Mouse (Mus musculus): ENCODE data around the gene Aebp1. TPM values are rescaled to one million over a fixed set of nuclear protein-coding genes. Genes with fewer than 3 reads are reported as not detected.
A peak's percentile ranks its signal among the peaks of the same experiment; 100 is the strongest.

The Aebp1 gene
- polyA plus RNA-seq, 1 experiment from 2014 or later: 20.4 TPM

- DNase-seq (ENCODE audit: low spot score) (no peak), ATAC-seq (replicated peaks; ENCODE audit: low FRiP score) (no peak)
- Histone ChIP-seq H3K9ac (ENCODE audit: low read length) (no peak overlapping the region), H3K4me2 (ENCODE audit: low read depth, low read length, severe bottlenecking) (no peak overlapping the region), H3K27me3 (ENCODE audit: control insufficient read depth, insufficient read depth, low read length) (peaks cover 28% of the 10 kb centered on the region), H3K4me1 (replicated peaks; ENCODE audit: control insufficient read depth, insufficient read depth, low read length) (peaks cover 7% of the 10 kb centered on the region), H3K27ac (ENCODE audit: low read depth, low read length) (no peak overlapping the region), H3K36me3 (ENCODE audit: control insufficient read depth, insufficient read depth, low read length) (no peaks in the 10 kb centered on the region), H3K4me3 (ENCODE audit: low read depth, low read length) (no peak overlapping the region), H3K9me3 (ENCODE audit: control insufficient read depth, low read length) (no peaks in the 10 kb centered on the region)
- WGBS: 82% methylated on average over 13 of the region's 13 CpGs
Measured at GRCm38 (mm10) chr11:5859883-5860550, 1.7 kb upstream of the Aebp1 start.

GRCm38 (mm10) chr11:5860639-5861038, 1.1 kb upstream of the Aebp1 start:
- H3K27me3 ChIP-seq (ENCODE audit: control insufficient read depth, insufficient read depth, low read length): peaks cover 28% of the 10 kb centered on the region
- H3K4me1 ChIP-seq (replicated peaks; ENCODE audit: control insufficient read depth, insufficient read depth, low read length): peaks cover 7% of the 10 kb centered on the region
- no peak for DNase-seq (ENCODE audit: low spot score)

GRCm38 (mm10) chr11:5862394-5863105, 803 bp downstream of the Aebp1 start:
- WGBS: 39% methylated on average over 15 of the region's 15 CpGs
- no peak for DNase-seq (ENCODE audit: low spot score)

More at GRCm38 (mm10) chr11:5860639-5861038, 1.1 kb upstream of the Aebp1 start:
- 58% methylated on average over 6 of the region's 6 CpGs for WGBS
- H3K9ac ChIP-seq (ENCODE audit: low read length): no peak overlapping the region
- H3K4me2 ChIP-seq (ENCODE audit: low read depth, low read length, severe bottlenecking): no peak overlapping the region
- ATAC-seq (replicated peaks; ENCODE audit: low FRiP score): no peak
- no peaks in the 10 kb centered on the region for H3K36me3 ChIP-seq (ENCODE audit: control insufficient read depth, insufficient read depth, low read length)
- no peak overlapping the region for H3K4me3 ChIP-seq (ENCODE audit: low read depth, low read length)
- no peaks in the 10 kb centered on the region for H3K9me3 ChIP-seq (ENCODE audit: control insufficient read depth, low read length)
- H3K27ac ChIP-seq (ENCODE audit: low read depth, low read length): no peak overlapping the region

GRCm38 (mm10) chr11:5867196-5867595, 5.4 kb downstream of the Aebp1 start:
- no peak overlapping the region for H3K27ac ChIP-seq (ENCODE audit: low read depth, low read length)
- H3K4me1 ChIP-seq (replicated peaks; ENCODE audit: control insufficient read depth, insufficient read depth, low read length): peaks cover under 1% of the 10 kb centered on the region
- no peak for DNase-seq (ENCODE audit: low spot score)
- peaks cover 2% of the 10 kb centered on the region for H3K36me3 ChIP-seq (ENCODE audit: control insufficient read depth, insufficient read depth, low read length)
- no peak overlapping the region for H3K4me2 ChIP-seq (ENCODE audit: low read depth, low read length, severe bottlenecking)
- no peak for ATAC-seq (replicated peaks; ENCODE audit: low FRiP score)
- H3K9me3 ChIP-seq (ENCODE audit: control insufficient read depth, low read length): no peaks in the 10 kb centered on the region
- H3K27me3 ChIP-seq (ENCODE audit: control insufficient read depth, insufficient read depth, low read length): peaks cover 8% of the 10 kb centered on the region
- H3K4me3 ChIP-seq (ENCODE audit: low read depth, low read length): no peak overlapping the region
- whole genome bisulfite sequencing: 95% methylated on average over 2 of the region's 2 CpGs
- no peak overlapping the region for H3K9ac ChIP-seq (ENCODE audit: low read length)

More at GRCm38 (mm10) chr11:5862394-5863105, 803 bp downstream of the Aebp1 start:
- Histone ChIP-seq H3K27ac (ENCODE audit: low read depth, low read length) (no peak overlapping the region), H3K9ac (ENCODE audit: low read length) (no peak overlapping the region), H3K36me3 (ENCODE audit: control insufficient read depth, insufficient read depth, low read length) (no peaks in the 10 kb centered on the region), H3K27me3 (ENCODE audit: control insufficient read depth, insufficient read depth, low read length) (peaks cover 28% of the 10 kb centered on the region), H3K9me3 (ENCODE audit: control insufficient read depth, low read length) (no peaks in the 10 kb centered on the region), H3K4me2 (ENCODE audit: low read depth, low read length, severe bottlenecking) (peak overlapping the region; percentile 55; the same call in 1 of the 2 replicates), H3K4me3 (ENCODE audit: low read depth, low read length) (peak overlapping the region; percentile 23), H3K4me1 (replicated peaks; ENCODE audit: control insufficient read depth, insufficient read depth, low read length) (peaks cover 7% of the 10 kb centered on the region)
- ATAC-seq (replicated peaks; ENCODE audit: low FRiP score): no peak

- H3K27me3 ChIP-seq (ENCODE audit: control insufficient read depth, insufficient read depth, low read length): no peaks in the 10 kb centered on the region; the same call in 1 of the 2 replicates
- no peak overlapping the region for H3K4me2 ChIP-seq (ENCODE audit: low read depth, low read length, severe bottlenecking)
- H3K9me3 ChIP-seq (ENCODE audit: control insufficient read depth, low read length): no peaks in the 10 kb centered on the region
- H3K9ac ChIP-seq (ENCODE audit: low read length): no peak overlapping the region
- no peak for DNase-seq (ENCODE audit: low spot score)
- no peak overlapping the region for H3K4me3 ChIP-seq (ENCODE audit: low read depth, low read length)
- WGBS: 94% methylated on average over 12 of the region's 12 CpGs
- no peak for ATAC-seq (replicated peaks; ENCODE audit: low FRiP score)
- peaks cover 7% of the 10 kb centered on the region for H3K36me3 ChIP-seq (ENCODE audit: control insufficient read depth, insufficient read depth, low read length)
- H3K27ac ChIP-seq (ENCODE audit: low read depth, low read length): no peak overlapping the region
- H3K4me1 ChIP-seq (replicated peaks; ENCODE audit: control insufficient read depth, insufficient read depth, low read length): no peaks in the 10 kb centered on the region
Measured at GRCm38 (mm10) chr11:5868324-5868723, 6.6 kb downstream of the Aebp1 start.

GRCm38 (mm10) chr11:5869331-5869730, 7.6 kb downstream of the Aebp1 start:
- no peak overlapping the region for H3K4me3 ChIP-seq (ENCODE audit: low read depth, low read length)
- H3K9ac ChIP-seq (ENCODE audit: low read length): no peak overlapping the region
- no peak overlapping the region for H3K27ac ChIP-seq (ENCODE audit: low read depth, low read length)
- 95% methylated on average over 16 of the region's 16 CpGs for WGBS
- no peak overlapping the region for H3K4me2 ChIP-seq (ENCODE audit: low read depth, low read length, severe bottlenecking)
- DNase-seq (ENCODE audit: low spot score) (no peak), ATAC-seq (replicated peaks; ENCODE audit: low FRiP score) (no peak)
- no peaks in the 10 kb centered on the region for H3K9me3 ChIP-seq (ENCODE audit: control insufficient read depth, low read length)
- no peaks in the 10 kb centered on the region for H3K4me1 ChIP-seq (replicated peaks; ENCODE audit: control insufficient read depth, insufficient read depth, low read length)
- peaks cover 7% of the 10 kb centered on the region for H3K36me3 ChIP-seq (ENCODE audit: control insufficient read depth, insufficient read depth, low read length)
- no peaks in the 10 kb centered on the region for H3K27me3 ChIP-seq (ENCODE audit: control insufficient read depth, insufficient read depth, low read length)

GRCm38 (mm10) chr11:5870069-5870468, 8.3 kb downstream of the Aebp1 start:
- Histone ChIP-seq H3K9me3 (ENCODE audit: control insufficient read depth, low read length) (no peaks in the 10 kb centered on the region), H3K4me1 (replicated peaks; ENCODE audit: control insufficient read depth, insufficient read depth, low read length) (no peaks in the 10 kb centered on the region), H3K27me3 (ENCODE audit: control insufficient read depth, insufficient read depth, low read length) (no peaks in the 10 kb centered on the region), H3K4me2 (ENCODE audit: low read depth, low read length, severe bottlenecking) (no peak overlapping the region), H3K36me3 (ENCODE audit: control insufficient read depth, insufficient read depth, low read length) (peaks cover 7% of the 10 kb centered on the region), H3K4me3 (ENCODE audit: low read depth, low read length) (no peak overlapping the region), H3K9ac (ENCODE audit: low read length) (no peak overlapping the region), H3K27ac (ENCODE audit: low read depth, low read length) (no peak overlapping the region)
- DNase-seq (ENCODE audit: low spot score) (no peak), ATAC-seq (replicated peaks; ENCODE audit: low FRiP score) (no peak)
- 90% methylated on average over 16 of the region's 16 CpGs for whole genome bisulfite sequencing

- no peaks in the 10 kb centered on the region for H3K27me3 ChIP-seq (ENCODE audit: control insufficient read depth, insufficient read depth, low read length)
- no peak overlapping the region for H3K4me2 ChIP-seq (ENCODE audit: low read depth, low read length, severe bottlenecking)
- H3K9me3 ChIP-seq (ENCODE audit: control insufficient read depth, low read length): no peaks in the 10 kb centered on the region
- H3K9ac ChIP-seq (ENCODE audit: low read length): no peak overlapping the region
- peaks cover 7% of the 10 kb centered on the region; the same call in 1 of the 2 replicates for H3K4me1 ChIP-seq (replicated peaks; ENCODE audit: control insufficient read depth, insufficient read depth, low read length)
- 93% methylated on average over 11 of the region's 11 CpGs for WGBS
- no peak for DNase-seq (ENCODE audit: low spot score)
- H3K4me3 ChIP-seq (ENCODE audit: low read depth, low read length): no peak overlapping the region
- no peak overlapping the region for H3K27ac ChIP-seq (ENCODE audit: low read depth, low read length)
- peaks cover 7% of the 10 kb centered on the region for H3K36me3 ChIP-seq (ENCODE audit: control insufficient read depth, insufficient read depth, low read length)
- no peak for ATAC-seq (replicated peaks; ENCODE audit: low FRiP score)
Measured at GRCm38 (mm10) chr11:5872707-5873106, 11.0 kb downstream of the Aebp1 start.
